Comparison of ENCODE assay signal across 8 mouse cellular contexts in genomic region chr13:84347914-84348700, GRCm38 (mm10).
A peak's percentile ranks its signal among the peaks of the same experiment; 100 is the strongest.
DNase-seq lines count a peak whose midpoint lies in the region; ATAC-seq and TF ChIP-seq lines count a peak whose summit lies in the region.

No protein-coding gene starts in this region.

- peak; percentile 85 for TF ChIP-seq CTCF in Patski (IDR thresholded peaks at IDR 0.05)

- H3K27me3 ChIP-seq in Patski: peaks cover 47% of the 10 kb centered on the region
- H3K27me3 ChIP-seq in hindbrain, embryonic 16.5 days (replicated peaks; ENCODE audit: control insufficient read depth, insufficient read depth, low read length): no peaks in the 10 kb centered on the region

- WGBS in hindbrain, embryonic 16.5 days: under 1% methylated on average over 32 of the region's 34 CpGs
- 3% methylated on average over 34 of the region's 34 CpGs for WGBS in macrophage (ENCODE audit: missing documents)

- CTCF ChIA-PET in Patski (lab: Charles Lee): no interaction called here

- H3K4me2 ChIP-seq in hindbrain, embryonic 16.5 days (ENCODE audit: low read length): peak overlapping the region; percentile 89

- no peaks in the 10 kb centered on the region for H3K36me3 ChIP-seq in hindbrain, embryonic 16.5 days (ENCODE audit: control insufficient read depth, insufficient read depth, low read length)
- no peaks in the 10 kb centered on the region for H3K36me3 ChIP-seq in macrophage (ENCODE audit: inconsistent target)

- H3K27ac ChIP-seq in hindbrain, embryonic 16.5 days (ENCODE audit: low read depth, low read length): peak overlapping the region; percentile 97
- H3K27ac ChIP-seq in macrophage: no peak overlapping the region

- DNase-seq in Patski (ENCODE audit: low read depth, low spot score): peak; percentile 43
- peak; percentile 100 for DNase-seq in cerebellum, postnatal 10 days
- DNase-seq in frontal cortex, postnatal 36 days (ENCODE audit: low spot score in 2 of 2): peak; percentile 98 to 100
- DNase-seq in left cerebral cortex, adult 18-20 months (ENCODE audit: low spot score in 2 of 2): peak; percentile 96 to 98
- DNase-seq in right cerebral cortex, adult 18-20 months: peak; percentile 98
- peak; percentile 78 for DNase-seq in urinary bladder, postnatal 25 days (ENCODE audit: low spot score)

- in situ Hi-C loops in Patski (cut with MboI; ENCODE audit: low pct_unique_long_range_greater_than_20kb): loop anchor here (5.0 kb wide), 1 partner anchor 631 kb away; no protein-coding TSS in a partner anchor

- ATAC-seq in Patski: peak; percentile 97
- ATAC-seq in hindbrain, embryonic 16.5 days: peak; percentile 97

- H3K4me3 ChIP-seq in hindbrain, embryonic 16.5 days (ENCODE audit: low read length): peak overlapping the region; percentile 52
- peak overlapping the region; percentile 12 for H3K4me3 ChIP-seq in macrophage (ENCODE audit: inconsistent target)

- peaks cover 24% of the 10 kb centered on the region for H3K4me1 ChIP-seq in hindbrain, embryonic 16.5 days (ENCODE audit: control insufficient read depth, insufficient read depth, low read depth, low read length)

- POLR2A ChIA-PET in Patski (lab: Charles Lee): no interaction called here

- no peaks in the 10 kb centered on the region for H3K79me2 ChIP-seq in macrophage (ENCODE audit: inconsistent target)

- H3K9me3 ChIP-seq in hindbrain, embryonic 16.5 days (ENCODE audit: control insufficient read depth, low read length): no peaks in the 10 kb centered on the region

- H3K9ac ChIP-seq in hindbrain, embryonic 16.5 days (ENCODE audit: low read depth, low read length): peak overlapping the region; percentile 81

Comparison
In these comparisons a context has a peak if more than half of its experiments do, and no peak if none do; other contexts are left out.
1. DNase-seq: peak in every context shown above with its lines; median percentile 100 in cerebellum, postnatal 10 days; 99 in frontal cortex, postnatal 36 days; 98 in right cerebral cortex, adult 18-20 months; 97 in left cerebral cortex, adult 18-20 months; 78 in urinary bladder, postnatal 25 days; 43 in Patski.